Mouse (Mus musculus) CD4-positive naive resting alpha-beta T cell, adult 76 days (primary cell): ENCODE data around the gene Hydin. TPM values are rescaled to one million over a fixed set of nuclear protein-coding genes. Genes with fewer than 3 reads are reported as not detected.

Experiments
- total RNA-seq: library from RNA; stranded (reverse); gene quantifications from one replicate; pipeline ENCODE4 v1.2.4, GENCODE M21; 2023

Gene Hydin
- total RNA-seq: not detected

GRCm38 (mm10) chr8:110266741-110267140, at the start of gene Hydin:
Gene Hydin (plus strand): TSS chr8:110266977.

GRCm38 (mm10) chr8:110618391-110619207, 351.8 kb downstream of the Hydin start, which contains the start of gene Vac14:
Gene Vac14 (plus strand): TSS chr8:110618585.

Other genes with a start within 250 kb of the Hydin start
- gene Chst4, start 227.2 kb upstream of the Hydin start, total RNA-seq: not detected
- gene Zfp612, start 187.2 kb upstream of the Hydin start, total RNA-seq: 1.8 TPM
- gene Gm21964, start 165.8 kb upstream of the Hydin start, total RNA-seq: not detected
- gene Gm17720, start 164.2 kb upstream of the Hydin start, total RNA-seq: not detected
- gene Calb2, start 98.8 kb upstream of the Hydin start, total RNA-seq: not detected
- 5.2 TPM for gene Cmtr2, start 51.3 kb upstream of the Hydin start, total RNA-seq